Comparison of ENCODE assay signal across 12 mouse cellular contexts in genomic region chr10:76440281-76440680, GRCm38 (mm10). TPM values are rescaled to one million over a fixed set of nuclear protein-coding genes. Genes with fewer than 3 reads are reported as not detected.
DNase-seq lines count a peak whose midpoint lies in the region; ATAC-seq and TF ChIP-seq lines count a peak whose summit lies in the region.
"Had no signal": no experiment of that assay in that cellular context is flagged by ENCODE, and none has a peak within 500 bp of the region (broad histone marks: within the 10 kb centered on the region; RNA-seq: fewer than 3 reads in every experiment).

TSS of gene AC141477.1 (minus strand) at chr10:76440444.

- peak within 1 kb of the TSS; percentile 88; the same call in 1 of the 2 replicates for H3K4me3 ChIP-seq in forebrain, embryonic 15.5 days
- H3K4me3 ChIP-seq in forebrain, postnatal 0 days (ENCODE audit: low read depth, low read length), result no peak within 1 kb of the TSS
- peak within 1 kb of the TSS; percentile 87 for H3K4me3 ChIP-seq in megakaryocyte, embryonic 14.5 days (replicated peaks)
- no peak within 1 kb of the TSS for H3K4me3 ChIP-seq in embryonic facial prominence, embryonic 12.5 days
- H3K4me3 ChIP-seq in macrophage (ENCODE audit: inconsistent target), result peak within 1 kb of the TSS; percentile 87; the same call in 1 of the 2 replicates

- H3K27me3 ChIP-seq in forebrain, embryonic 15.5 days, result no peaks in the 10 kb centered on the region
- H3K27me3 ChIP-seq in forebrain, postnatal 0 days (ENCODE audit: insufficient read depth, low read length), result no peaks in the 10 kb centered on the region
- no peaks in the 10 kb centered on the region for H3K27me3 ChIP-seq in megakaryocyte, embryonic 14.5 days (replicated peaks)
- H3K27me3 ChIP-seq in embryonic facial prominence, embryonic 12.5 days, result no peaks in the 10 kb centered on the region

- no peak within 1 kb of the TSS for H3K27ac ChIP-seq in forebrain, embryonic 15.5 days (replicated peaks)
- no peak within 1 kb of the TSS for H3K27ac ChIP-seq in forebrain, postnatal 0 days (ENCODE audit: low read depth, low read length)
- no peak within 1 kb of the TSS for H3K27ac ChIP-seq in embryonic facial prominence, embryonic 12.5 days
- H3K27ac ChIP-seq in macrophage, result no peak within 1 kb of the TSS

- DNase-seq in forebrain, postnatal 0 days, result no peak
- no peak for DNase-seq in frontal cortex, postnatal 10 days (ENCODE audit: low spot score in 2 of 2)
- DNase-seq in kidney, adult 8-10 months, result no peak
- DNase-seq: adrenal gland, postnatal 36 days had no signal

- H3K36me3 ChIP-seq in forebrain, embryonic 15.5 days, result peaks cover 30% of the 10 kb centered on the region
- H3K36me3 ChIP-seq in forebrain, postnatal 0 days (ENCODE audit: insufficient read depth), result peaks cover 31% of the 10 kb centered on the region
- H3K36me3 ChIP-seq in megakaryocyte, embryonic 14.5 days (replicated peaks; ENCODE audit: low read length), result peaks cover 58% of the 10 kb centered on the region
- peaks cover 41% of the 10 kb centered on the region for H3K36me3 ChIP-seq in embryonic facial prominence, embryonic 12.5 days
- H3K36me3 ChIP-seq in macrophage (ENCODE audit: inconsistent target), result peaks cover 36% of the 10 kb centered on the region; the same call in 1 of the 2 replicates

- no peak for ATAC-seq in forebrain, embryonic 15.5 days (replicated peaks)
- ATAC-seq in forebrain, postnatal 0 days, result no peak
- ATAC-seq in megakaryocyte, adult 5-6 weeks (ENCODE audit: poor library complexity, severe bottlenecking), result no peak
- ATAC-seq in embryonic facial prominence, embryonic 12.5 days (ENCODE audit: insufficient number of reproducible peaks, insufficient read depth, low FRiP score, low TSS enrichment), result no peak

- 0 out of 2 replicates have a peak within 1 kb of the TSS, but pooled peaks have one; percentile 78 for H3K4me2 ChIP-seq in forebrain, embryonic 15.5 days (replicated peaks)
- H3K4me2 ChIP-seq in forebrain, postnatal 0 days (ENCODE audit: low read depth), result no peak within 1 kb of the TSS
- peak within 1 kb of the TSS; percentile 71 for H3K4me2 ChIP-seq in embryonic facial prominence, embryonic 12.5 days (replicated peaks)

- 96% methylated on average over 17 of the region's 17 CpGs for WGBS in forebrain, embryonic 15.5 days
- 96% methylated on average over 17 of the region's 17 CpGs for WGBS in forebrain, postnatal 0 days
- WGBS in embryonic facial prominence, embryonic 12.5 days, result 93% methylated on average over 17 of the region's 17 CpGs
- WGBS in macrophage (ENCODE audit: missing documents), result 94% methylated on average over 17 of the region's 17 CpGs

- no peak for TF ChIP-seq CTCF in forebrain, postnatal 0 days (IDR thresholded peaks at IDR 0.05; ENCODE audit: low read depth)

- H3K79me2 ChIP-seq in macrophage (ENCODE audit: inconsistent target), result peaks cover 45% of the 10 kb centered on the region

- peaks cover 21% of the 10 kb centered on the region for H3K4me1 ChIP-seq in forebrain, embryonic 15.5 days
- peaks cover 4% of the 10 kb centered on the region for H3K4me1 ChIP-seq in forebrain, postnatal 0 days (ENCODE audit: insufficient read depth)
- H3K4me1 ChIP-seq in megakaryocyte, embryonic 14.5 days, result peaks cover 42% of the 10 kb centered on the region
- peaks cover 14% of the 10 kb centered on the region for H3K4me1 ChIP-seq in embryonic facial prominence, embryonic 12.5 days

- no peak within 1 kb of the TSS for H3K9ac ChIP-seq in forebrain, embryonic 15.5 days (replicated peaks)
- H3K9ac ChIP-seq in forebrain, postnatal 0 days, result no peak within 1 kb of the TSS
- no peak within 1 kb of the TSS for H3K9ac ChIP-seq in embryonic facial prominence, embryonic 12.5 days

- no peaks in the 10 kb centered on the region for H3K9me3 ChIP-seq in forebrain, embryonic 15.5 days
- H3K9me3 ChIP-seq in forebrain, postnatal 0 days (ENCODE audit: low read length), result no peaks in the 10 kb centered on the region
- H3K9me3 ChIP-seq in megakaryocyte, embryonic 14.5 days, result no peaks in the 10 kb centered on the region
- no peaks in the 10 kb centered on the region for H3K9me3 ChIP-seq in embryonic facial prominence, embryonic 12.5 days

RNA-seq across cellular contexts. Expression of gene AC141477.1, which starts in this region (rescaled TPM):
- 1.6 TPM in 1 of 2 replicates, not detected in the other for polyA plus RNA-seq in forebrain, embryonic 15.5 days (2015; fragmentation: Nextera tagmentation; extraction: Ambion mirVana)
- total RNA-seq in forebrain, postnatal 0 days (2014; rRNA removed), result not detected in 2 replicates
- polyA plus RNA-seq in forebrain, postnatal 0 days (2015; fragmentation: Nextera tagmentation; extraction: Ambion mirVana), result not detected in 2 replicates
- not detected in 2 replicates for polyA plus RNA-seq in megakaryocyte, embryonic 14.5 days (2012; ENCODE audit: insufficient read depth, low replicate concordance)
- total RNA-seq in megakaryocyte, adult 5-6 weeks (2015), result not detected in 2 replicates
- 10.4 TPM in 1 of 2 replicates, not detected in the other for total RNA-seq in megakaryocyte, adult 5-6 weeks (2017)
- polyA plus RNA-seq in embryonic facial prominence, embryonic 12.5 days (2016; fragmentation: Nextera tagmentation; extraction: Ambion mirVana), result not detected in 2 replicates
- not detected for total RNA-seq in macrophage (2018; cell fraction: chromatin; rRNA removed)
- not detected for total RNA-seq in macrophage (2018; cell fraction: cytosol; rRNA removed)
- total RNA-seq in macrophage (2018; cell fraction: nucleus; rRNA removed), result not detected
- polyA plus RNA-seq in macrophage (2018), result not detected in 3 replicates
- total RNA-seq: adrenal gland, postnatal 36 days; heart, postnatal 25 days; layer of hippocampus, postnatal 10 days had no signal
- polyA plus RNA-seq: small intestine, adult 2 months had no signal

Comparison
In these comparisons a context has a peak if more than half of its experiments do, and no peak if none do; other contexts are left out.
1. H3K4me3 ChIP-seq: peak in forebrain, embryonic 15.5 days (single experiment), megakaryocyte, embryonic 14.5 days (single experiment) and macrophage (single experiment); none in forebrain, postnatal 0 days (single experiment) and embryonic facial prominence, embryonic 12.5 days (single experiment).